Mouse (Mus musculus): ENCODE results near the gene Junb.

Junb gene

DNA sequence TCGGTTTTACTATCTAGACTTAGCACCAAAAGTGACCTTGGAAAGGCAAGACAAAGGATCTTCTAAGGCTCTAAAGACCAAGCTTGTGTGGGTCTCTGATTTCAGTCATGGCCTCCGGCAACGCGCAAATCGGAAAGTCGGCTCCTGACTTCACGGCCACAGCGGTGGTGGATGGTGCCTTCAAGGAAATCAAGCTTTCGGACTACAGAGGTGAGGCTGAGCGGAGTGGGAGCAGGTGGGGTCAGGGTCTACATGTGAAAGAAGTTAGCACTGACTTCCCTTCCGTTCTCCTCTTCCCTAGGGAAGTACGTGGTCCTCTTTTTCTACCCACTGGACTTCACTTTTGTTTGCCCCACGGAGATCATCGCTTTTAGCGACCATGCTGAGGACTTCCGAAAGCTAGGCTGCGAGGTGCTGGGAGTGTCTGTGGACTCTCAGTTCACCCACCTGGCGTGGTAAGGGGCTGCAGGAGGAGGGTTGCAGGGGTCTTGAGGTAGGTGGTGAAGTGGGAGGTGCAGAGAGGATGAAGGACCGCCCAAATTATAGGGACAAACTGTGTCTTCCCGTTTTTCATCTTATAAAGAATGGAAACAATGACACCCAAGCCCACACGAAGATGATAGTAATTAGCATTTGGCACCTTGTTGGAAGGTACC is 8.3 kb downstream of the Junb start:
- peak; percentile 48 for DNase-seq

DNA sequence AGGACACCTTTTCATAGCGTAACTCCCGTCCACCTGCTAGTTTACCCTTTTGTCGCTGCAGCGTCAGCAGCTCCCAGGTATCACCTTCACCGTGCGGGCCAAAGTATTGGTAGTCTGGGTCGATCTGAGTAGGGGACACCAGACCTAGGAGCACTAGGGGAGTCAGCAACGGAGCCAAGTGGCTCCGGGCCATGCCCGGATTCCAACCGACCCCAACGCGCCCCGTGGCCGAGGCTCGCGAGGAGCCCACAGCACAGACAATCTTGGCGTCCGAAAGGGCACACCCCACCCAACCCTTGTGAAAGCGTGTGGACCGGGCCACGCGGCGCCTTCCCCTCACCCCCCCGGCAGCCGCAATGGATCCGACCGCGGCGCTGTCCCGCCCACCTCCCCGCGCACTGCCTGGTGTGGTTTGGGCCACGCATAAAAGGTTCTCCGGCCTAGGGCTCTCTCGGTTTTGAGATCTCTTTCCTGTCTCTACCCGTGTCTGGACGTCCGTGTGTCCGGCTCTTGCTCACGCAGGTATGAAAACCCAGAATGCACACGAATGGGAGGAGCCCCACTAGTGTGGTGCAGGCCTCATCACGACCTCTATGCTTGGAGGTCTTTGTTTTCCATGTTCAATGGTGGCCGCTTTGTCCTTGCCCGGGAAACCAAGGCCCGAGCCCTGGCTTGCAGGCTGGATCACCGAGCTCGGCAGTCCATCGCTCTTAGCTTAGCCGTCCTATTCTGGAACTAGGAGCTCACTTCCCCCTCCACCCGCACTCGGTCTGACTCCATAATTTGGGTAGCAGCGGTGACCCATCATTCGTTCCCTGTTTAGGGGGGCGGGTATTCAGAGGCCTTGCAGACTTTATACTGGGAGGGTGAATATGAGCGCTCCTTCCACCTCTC is 9.0 kb downstream of the Junb start, which contains the start of the genes Gm49661, Prdx2 and Rnaseh2a:
Gene Gm49661, minus strand, starts transcription at position 193 of the 894 bp plus-strand sequence.
Gene Prdx2, plus strand, starts transcription at position 347 of the 894 bp plus-strand sequence.
Gene Rnaseh2a, minus strand, starts transcription at position 527 of the 894 bp plus-strand sequence.
- peak; percentile 90 for DNase-seq

DNA sequence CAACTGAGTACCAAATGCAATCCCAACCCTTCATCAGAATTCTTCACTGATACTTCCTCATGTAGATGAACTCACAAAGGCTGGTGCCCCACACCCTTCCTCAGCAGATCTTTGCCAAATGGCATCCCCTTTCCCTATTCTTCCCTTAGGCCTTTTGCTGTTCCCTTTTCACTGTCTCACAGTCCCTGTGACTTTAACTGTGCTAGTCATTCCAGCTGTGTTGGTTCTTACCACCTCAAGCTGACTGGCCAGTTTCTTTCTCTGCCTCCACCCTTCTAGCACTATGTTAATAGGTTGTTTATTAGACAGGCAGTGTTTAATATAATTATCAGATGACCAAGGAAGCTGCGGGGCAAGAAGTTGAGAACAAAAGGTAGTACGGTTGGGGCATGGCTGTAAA is 9.9 kb downstream of the Junb start:
- DNase-seq: no peak

DNA sequence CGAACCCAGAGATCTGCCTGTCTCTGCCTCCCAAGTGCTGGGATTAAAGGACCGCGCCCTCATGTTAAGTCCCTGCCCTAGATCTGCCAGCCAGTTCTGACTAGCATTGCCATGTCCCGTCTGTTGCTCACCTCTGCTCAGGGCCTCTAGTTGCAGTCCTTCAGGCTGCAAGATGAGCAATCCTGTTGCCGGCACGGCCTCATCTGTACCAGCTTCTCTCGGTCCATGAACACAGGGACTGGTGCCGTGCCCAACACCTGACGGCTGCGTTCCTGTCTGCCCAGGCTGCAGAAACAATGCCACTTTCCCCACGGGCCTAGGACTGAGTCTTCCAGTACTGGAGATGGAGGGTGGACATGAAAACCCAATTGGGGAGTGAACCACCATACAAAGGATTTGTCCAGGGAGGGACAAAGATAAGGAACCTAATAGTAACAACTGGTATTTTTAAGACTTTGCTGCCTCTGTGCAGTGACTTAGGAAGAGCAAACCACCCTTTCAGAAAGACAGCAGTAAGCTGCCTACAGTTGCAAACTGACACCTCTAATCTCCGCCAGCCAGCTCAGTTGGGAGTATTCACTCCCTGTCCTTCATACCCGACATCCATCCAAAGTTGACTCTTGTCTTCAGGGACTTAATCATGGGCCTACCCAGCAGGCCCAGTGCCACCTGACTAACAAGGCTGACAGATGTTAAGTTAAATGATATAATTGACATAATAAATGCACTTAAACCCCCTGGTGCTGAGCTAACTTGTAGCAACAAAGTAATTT is 10.8 kb downstream of the Junb start:
- no peak for DNase-seq

DNA sequence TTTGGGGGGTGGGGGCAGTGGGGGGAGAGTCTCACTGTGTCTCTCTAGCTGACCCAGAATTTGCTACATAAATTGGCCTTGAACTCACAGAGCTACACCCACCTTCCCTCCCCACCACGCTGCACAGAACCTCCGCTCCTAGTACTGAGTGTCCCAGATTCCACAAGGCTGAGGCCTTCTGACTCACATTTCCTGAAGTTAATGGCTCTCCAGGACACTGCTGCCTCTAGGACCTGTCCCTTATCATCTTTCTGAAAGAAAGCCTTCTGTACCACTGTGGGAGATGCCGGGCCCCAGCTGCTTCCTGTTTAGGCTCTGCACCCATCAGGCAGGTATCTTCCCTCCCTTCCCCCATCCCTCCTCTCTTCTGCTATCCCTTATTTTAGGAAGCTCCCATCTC is 11.9 kb downstream of the Junb start:
- no peak for DNase-seq

DNA sequence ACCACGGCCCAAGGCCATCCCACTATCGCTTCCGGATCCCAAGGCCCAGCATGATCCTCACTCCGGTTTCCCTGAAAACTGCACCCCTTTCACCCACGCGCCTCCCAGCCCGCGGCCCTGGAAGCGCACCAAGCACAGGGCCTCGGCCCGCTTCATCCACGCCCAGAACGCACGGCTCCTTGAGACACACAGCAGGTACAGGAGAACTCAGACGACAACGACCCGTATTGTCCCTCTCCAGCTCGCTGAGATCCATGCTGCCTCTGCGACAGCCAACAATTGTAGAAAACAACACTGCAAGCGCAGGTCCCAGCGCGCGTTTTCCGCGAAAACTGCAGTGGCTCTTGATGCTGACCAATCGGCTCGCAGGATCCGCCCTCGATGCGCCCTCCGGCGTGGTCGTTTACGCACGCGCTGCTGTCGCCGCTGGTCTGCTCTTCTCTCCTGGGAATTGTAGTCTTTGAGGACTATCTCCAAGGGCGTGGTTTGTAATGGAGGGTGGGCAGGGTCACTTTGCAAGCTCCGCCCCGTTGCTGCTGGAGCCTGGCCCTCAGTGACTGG is 12.7 kb downstream of the Junb start:
- DNase-seq: peak; percentile 96

DNA sequence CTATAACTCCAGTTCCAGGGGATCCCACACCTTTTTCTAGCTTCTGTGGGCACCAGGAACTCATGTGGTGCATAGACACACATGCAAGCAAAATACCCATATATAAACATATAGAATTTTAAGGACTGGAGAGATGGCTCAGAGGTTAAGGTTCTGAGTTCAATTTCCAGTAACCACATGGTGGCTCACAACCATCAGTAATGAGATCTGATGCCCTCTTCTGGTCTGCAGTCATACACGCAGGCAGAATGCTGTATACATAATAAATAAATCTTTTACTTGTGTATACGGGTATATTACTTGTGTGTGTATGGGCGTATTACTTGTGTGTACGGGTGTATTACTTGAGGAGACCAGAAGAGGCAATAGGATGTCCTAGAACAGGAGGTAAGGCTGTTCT is 14.6 kb downstream of the Junb start:
- no peak for DNase-seq

DNA sequence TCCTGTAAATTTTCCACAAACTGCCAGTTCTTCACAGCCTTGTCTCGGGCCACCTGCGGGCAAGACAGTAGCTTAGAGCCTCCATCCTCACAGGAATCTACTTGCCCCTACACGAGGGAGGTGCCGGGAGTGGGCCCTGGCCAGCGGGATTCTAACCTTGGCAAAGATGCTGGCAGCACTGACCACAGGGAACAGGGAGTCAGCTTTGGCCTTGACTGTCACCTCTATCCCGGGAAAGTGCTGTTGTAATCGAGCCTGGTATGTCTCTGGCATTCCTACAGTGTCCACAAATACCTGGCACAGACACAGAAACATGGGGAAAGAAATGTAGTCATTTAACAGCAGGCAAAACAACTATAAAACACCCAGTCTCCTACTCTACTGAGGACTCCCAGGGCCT is 18.7 kb downstream of the Junb start:
- DNase-seq: no peak

DNA sequence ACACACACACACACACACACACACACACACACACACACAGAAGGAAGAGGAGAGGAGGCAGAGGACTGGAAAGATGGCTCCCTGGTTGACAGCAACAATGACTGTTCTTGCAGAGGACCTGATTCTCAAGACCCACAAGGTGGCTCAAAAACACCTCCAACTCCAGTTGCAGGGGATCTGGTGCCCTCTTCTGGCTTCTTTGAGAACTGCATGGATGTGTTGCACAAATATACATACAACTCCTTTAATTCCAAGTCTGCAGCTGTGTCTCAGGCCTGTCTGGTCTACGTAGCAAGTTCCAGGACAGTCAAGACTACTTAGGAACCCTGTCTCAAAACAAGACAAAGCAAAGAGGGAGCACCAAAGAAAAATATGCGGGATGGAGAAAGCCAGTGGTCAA is 21.8 kb downstream of the Junb start:
- DNase-seq: peak; percentile 81

DNA sequence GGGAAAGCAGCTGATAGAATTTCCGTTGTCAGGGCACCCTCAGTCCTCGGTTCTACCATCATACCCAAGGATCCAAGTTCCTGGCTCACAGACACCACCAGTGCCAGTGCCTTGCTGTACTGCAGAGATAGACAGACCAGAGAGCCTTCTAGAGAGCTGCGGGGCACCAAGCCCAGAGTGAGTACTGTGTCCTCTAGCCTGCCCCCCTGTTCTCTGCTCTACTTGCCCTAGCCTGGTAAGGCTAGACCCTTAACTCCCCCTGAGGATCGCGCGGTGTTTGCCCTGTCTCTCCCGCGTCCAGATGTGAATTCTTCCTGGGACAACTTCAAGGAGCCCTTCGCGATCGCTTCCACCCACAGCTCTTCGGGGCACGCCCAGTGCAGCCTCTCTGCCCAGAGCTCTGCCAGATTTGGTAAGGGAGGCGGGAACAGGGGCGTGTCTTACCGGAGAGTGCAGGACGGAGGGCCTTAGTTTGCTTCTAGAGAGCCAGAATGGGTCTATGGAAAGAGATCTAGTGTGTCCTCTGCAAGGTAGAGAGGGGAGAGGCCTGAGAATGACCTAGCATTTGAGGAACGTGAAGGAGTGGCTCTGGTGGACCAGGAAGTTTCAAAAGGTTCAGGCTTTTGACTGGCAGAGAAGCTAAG is 25.8 kb downstream of the Junb start:
- peak; percentile 57 for DNase-seq

DNA sequence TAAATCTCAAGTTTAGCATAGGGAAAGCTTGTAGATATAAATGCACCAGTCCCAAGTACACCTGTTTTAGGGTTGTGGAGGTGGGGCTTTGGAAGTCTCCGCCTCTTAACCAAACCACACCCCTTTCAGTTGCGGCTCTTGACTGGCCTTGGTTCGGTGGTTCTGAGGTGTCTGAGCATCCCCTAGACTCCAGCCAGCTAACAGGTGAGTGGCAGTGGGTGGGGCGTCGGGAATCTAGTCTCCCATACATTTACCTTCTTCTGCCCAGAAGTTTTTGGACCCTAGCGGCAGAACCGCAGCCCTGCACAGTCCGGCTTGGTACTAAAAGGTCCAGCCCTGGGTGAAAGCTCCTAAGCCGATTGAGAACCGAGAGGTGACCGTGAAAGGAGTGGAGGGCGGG is 28.8 kb downstream of the Junb start:
- DNase-seq: no peak

DNA sequence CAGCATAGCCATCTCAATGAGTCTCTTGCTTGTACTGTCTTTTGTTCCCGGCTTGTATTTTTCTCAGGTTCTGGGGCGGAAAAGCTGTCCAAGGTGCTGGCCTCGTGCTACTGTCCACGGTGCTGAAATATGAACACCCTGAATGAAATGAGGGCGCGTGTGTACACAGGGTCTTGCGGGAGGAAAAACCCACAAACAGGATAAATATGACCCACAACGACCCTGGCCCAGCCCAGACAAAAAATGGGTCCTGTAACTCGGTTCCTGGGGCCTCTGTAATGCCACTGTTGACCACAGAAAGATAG is 31.3 kb downstream of the Junb start:
- peak; percentile 78 for DNase-seq

DNA sequence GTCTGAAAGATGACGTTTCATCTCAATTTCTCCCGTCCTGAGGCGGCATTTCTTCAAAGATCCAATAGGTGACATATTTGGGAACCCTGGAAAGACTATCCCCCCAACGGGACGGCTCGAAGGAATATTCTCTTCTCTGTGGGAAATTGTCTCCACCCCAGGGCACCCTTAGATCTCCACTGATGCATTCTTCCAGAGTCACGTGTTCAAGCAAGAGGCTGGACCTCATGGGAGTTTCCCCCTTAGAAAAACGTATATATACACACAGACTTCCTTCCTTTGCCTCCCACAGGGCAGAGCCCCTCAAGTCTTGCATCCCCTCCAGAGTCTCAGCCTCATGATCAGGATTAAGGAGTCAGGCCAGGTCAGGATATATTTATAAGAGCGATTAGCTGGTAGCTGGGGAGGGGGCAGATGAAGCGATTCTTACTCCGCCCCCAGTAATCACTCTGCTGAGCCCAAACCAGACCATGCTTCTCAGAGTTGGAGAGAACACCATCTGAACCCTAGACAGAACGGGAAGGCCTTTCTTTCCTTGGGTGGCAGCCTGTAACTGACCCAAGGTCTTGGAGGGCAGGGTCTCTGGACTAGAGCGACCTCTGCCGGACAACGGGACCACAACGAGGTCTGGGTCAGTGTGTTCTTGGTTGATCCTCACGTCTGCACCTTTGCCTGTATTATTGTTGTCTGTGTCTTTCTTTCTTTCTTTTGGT is 31.8 kb downstream of the Junb start, which contains the start of gene Rtbdn:
Gene Rtbdn, plus strand, starts transcription at position 464 of the 713 bp plus-strand sequence.
- DNase-seq: no peak

DNA sequence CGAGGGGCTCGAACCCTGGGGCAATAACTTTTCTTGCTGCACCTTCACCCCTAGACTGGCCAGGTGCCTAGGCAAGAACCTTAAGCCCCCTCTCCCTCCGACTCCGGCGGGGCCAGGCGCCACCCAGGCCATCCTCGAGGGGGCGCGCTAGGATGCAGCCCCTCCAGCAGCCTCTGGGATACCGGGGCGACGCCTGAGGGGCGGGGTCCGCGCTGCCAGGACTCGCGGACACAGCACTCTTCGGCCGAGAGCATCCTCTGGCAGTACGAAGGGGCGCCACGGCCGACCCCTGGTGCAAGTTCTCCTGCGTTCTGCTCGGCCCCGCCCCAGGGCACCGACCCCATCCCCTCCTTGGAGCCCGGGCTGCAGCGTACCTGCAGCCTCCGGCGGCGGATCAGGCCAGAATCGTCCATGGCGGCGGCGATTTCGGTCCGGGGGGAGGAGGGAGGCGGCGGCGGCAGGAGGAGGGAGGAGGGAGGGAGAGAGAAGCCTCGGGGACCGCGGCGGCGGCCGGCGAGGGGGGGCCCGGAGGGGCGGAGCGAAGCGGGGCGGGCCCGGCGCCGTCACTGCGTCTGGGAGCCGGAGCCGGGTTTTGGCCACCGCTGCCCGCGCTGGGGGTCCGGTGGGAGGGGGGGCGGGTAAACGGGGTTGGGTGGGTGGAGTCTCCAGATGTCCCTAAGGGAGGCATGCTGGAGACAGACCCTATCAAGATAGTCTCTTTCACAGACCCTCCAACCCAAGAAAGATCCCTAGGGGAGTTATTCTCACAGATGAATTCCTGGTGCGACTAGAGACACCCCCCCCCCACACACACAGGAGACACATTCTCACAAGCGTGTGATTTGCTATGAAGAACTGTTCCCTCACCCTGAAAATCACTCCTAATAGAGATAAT is 32.6 kb downstream of the Junb start:
- DNase-seq: no peak

DNA sequence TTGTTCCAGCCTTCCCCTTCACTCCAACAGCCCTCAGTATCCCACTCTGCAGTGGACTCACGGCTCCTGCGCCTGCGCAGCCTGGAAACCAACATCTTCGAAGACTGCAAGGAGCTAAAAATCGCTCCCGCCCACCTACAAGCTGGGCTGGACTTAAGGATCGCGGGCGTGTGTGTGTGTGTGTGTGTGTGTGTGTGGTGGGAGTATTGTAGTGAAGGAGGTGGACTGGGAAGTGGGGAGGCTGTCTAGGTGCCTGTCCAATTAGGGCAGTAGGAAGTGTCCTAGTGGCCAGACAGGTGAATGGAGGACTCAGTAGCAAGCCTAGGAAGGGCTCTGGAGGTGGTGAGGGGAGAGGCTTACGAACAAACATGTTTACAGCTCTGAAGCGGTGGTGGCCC is 33.3 kb downstream of the Junb start:
- DNase-seq: no peak

DNA sequence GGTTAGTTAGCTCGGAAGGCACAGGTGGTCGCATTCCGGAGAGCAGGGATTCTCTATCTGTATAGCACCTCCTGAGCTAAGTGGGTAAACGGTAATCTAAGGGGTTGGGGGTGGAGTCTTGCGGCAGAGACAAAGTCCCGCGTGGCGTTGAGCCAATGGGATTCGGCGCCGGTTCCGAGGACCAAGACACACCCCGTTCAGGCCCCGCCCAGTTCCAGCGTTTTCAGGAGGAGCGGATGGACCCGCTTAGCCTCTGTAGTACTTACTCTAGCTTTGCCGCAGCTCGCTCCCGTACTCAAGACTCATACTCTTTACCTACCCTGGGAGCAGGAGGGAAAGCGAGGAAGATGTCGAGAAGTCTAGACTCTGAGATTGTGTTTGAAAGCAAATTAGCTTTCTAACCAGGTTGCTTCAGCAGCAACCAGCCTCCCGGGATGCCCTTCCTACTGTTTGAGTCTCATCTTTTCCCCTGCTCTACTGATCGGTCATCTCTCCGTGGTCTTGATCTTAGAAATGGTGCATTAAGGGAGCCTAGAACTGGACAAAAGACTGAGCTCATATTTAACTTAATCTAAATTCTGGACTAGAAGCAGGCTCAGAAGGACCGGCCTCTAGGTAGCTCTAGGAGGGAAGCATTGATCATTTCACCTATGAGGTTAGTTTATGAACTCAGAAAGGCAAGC is 33.9 kb downstream of the Junb start:
- DNase-seq: peak; percentile 59

DNA sequence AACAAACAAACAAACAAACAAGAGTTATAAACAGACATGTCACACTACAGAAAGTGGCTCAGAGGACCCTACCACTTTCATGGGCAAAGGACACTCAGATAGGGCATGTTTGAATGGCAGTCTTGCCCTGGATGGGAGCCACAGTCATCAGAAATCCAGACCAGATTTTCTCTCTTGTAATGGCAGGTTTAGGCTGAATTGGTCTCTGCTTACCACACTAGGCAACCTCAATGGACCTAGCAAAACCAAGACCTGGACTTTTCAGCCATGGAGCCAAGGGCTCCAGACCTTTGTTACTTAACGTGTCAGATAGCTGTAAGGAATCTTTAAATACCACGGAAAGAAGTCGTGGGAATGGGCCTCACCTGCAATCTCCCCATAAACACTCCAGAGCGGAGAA is 34.8 kb downstream of the Junb start:
- DNase-seq: no peak

DNA sequence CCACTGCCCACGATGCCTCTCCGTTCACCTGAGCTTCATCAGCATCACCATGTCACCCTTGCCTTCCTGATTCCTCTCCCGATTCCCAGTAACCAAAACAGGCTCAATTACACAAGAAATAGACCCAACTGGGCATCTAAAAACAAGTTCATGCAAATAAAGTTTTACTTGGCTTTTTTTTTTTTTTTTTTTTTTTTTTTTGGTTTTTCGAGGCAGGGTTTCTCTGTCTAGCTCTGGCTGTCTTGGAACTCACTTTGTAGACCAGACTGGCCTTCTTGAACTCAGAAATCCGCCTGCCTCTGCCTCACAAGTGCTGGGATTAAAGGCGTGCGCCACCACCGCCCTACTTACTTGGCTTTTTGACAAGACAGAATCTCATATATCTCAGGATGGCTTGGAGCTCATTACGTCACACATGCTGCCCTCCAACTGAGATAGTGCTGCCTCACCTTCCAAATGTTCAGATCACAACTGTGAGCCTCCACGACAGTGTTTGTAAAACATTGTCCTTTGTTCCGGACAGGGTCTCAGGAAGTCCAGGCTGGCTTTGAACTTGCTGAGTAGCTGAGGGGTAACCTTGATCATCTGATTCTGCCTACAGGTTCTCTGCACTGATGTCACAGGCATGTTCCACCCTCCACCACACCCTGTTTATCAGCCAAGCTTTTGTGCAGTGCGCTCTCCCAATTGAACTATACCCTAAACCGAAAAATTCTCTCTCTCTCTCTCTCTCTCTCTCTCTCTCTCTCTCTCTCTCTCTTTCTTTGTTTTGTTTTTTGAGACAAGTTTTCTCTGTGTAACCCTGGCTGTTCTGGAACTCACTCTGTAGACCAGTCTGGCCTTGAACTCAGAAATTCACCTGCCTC is 40.7 kb downstream of the Junb start:
- DNase-seq: no peak

DNA sequence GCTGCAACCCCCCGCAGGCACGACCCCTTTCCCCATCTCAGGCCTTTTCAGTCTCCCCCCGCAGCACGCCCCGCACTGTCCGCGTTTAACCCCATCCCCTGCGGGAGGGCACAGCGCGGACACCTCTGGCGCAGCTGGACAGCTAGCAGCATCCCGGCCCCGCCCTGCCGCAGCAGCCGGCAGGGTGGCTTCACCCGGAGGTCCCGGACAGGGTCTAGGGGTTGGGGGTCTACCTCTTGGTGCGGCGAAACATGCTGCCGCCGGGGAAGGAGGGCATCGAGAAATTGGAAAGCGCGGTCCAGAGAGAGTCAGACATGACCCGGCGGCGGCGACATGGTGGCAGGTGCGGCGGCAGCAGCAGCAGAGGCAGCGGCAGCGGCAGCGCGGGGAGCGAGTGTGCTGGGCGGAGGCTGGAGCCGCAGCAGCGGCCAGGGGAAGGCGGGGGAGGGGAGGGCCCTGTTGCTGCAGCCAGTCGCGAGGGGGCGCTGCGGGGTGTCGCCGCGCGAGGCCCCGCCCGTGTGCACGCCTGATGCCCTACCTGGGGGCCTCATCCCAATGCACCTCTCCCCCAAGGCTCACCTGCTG is 41.5 kb downstream of the Junb start, which contains the start of gene Mast1:
Gene Mast1, minus strand, starts transcription at position 398 of the 585 bp plus-strand sequence.
- DNase-seq: peak; percentile 71
